Mouse (Mus musculus) adrenal gland, adult 2 months (tissue): ENCODE results near the gene Filip1. TPM values are rescaled to one million over a fixed set of nuclear protein-coding genes. Genes with fewer than 3 reads are reported as not detected.

Experiments
- DNase-seq: peaks from one replicate; pipeline ENCODE4 v3.0.0; 2021
- polyA plus RNA-seq: library from polyadenylated mRNA; depleted of rRNA; stranded (reverse); fragments of >200 nt; gene quantifications from 2 replicates; pipeline ENCODE4 v1.2.3, GENCODE M21; 2012
- total RNA-seq, 2 experiments: library from RNA; stranded (reverse); gene quantifications; 2 replicates each; pipeline ENCODE4 v1.2.3; 2021

The Filip1 gene
- total and polyA plus RNA-seq, 3 experiments: 7.9 to 75.4 (median 51.8) TPM

DNA sequence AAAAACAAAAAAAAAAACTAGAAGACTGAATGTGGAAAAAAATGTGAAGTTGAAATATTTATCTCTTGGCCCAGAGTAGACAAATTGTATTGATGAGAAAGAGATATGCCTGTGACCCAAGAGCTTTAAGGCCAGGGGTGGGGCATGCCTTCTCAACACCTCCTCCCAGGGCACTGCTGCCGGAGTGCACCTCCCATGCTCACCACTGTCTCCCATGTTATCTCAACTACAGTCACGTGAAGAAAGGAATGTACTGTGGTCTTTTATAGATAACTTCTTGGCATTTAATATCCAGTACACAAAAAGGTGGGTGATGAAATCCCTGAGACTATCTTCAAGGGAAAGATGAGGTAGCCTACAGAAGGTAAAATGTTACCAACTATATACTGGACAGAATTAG, 64.7 kb downstream of the Filip1 start:
- DNase-seq: no peak

- no peak for DNase-seq
Observed at GRCm38 (mm10) chr9:79947414-79947813, 65.2 kb downstream of the Filip1 start.

DNA sequence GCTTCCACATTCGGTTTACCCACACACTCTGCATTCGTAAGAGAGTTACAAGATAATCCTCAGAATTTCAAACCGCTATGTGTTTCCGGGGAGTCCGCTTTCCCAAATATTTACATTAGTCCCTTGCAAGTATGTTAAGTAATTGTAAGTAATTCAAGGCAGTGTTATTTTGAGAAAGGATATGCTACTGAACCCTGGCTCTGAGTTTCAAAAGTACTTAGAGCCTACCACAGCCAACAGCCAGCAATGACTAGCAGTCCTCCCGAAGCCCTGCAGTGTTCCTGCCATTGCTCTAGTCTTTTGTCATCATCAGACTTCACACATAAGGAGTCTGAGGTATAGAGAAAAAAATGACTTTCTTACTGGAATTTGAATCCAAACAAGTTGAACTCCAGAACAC, 67.8 kb downstream of the Filip1 start:
- no peak for DNase-seq

DNA sequence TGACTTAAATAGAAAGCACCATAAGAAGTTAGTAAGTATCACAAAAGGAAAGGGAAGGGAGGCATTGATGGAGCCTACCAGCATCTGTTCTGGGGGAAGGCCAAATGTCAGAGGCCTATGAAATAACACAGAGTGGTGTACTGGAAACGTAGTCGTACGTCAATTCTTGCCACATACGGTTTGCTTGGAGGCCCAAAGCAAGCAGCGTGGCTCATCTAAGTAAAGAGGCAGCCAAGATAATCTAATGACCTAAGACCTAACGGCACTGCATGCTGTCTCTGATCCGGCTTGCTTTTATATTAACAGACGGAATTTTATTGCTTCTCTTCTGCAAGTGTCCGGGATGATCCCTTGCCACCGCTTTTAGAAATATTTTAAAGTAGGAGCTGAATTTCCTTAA, 68.7 kb downstream of the Filip1 start:
- DNase-seq: no peak

DNA sequence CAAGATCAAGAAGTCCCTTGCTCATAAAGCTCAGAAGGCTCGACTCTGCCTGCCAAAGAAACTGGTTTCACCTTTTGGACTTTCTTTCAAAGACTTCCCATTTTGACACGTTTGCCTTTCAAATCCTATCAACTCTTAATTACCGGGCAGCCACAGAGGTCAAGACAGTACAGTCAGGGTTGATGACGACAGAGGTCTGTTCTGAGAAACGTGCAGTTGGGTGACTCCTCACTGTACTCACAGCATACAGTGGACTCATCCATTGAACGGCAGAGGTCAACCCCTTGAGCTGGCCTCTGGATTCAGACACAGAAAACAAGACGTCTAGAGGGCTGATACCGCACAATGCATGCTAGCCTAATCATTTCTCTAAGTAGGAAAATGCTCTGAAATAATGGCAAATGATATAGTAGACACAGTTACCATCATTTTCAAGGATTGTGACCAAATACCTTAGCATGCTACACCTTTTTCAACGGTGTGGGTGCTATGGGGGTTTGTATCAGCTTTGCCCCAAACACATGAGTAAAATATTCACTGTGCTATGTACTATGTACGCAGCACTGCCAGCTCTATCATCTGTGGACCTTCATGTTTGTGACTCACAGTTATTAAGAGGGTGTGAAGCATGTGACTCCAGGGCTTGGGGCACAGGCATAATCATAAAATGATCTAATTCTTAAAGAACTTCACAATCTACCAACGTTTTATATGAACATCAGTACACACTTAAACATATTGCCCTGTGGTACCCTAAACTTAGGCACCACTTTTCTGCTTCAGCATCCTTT, 74.0 kb downstream of the Filip1 start:
- peak; percentile 56 for DNase-seq

DNA sequence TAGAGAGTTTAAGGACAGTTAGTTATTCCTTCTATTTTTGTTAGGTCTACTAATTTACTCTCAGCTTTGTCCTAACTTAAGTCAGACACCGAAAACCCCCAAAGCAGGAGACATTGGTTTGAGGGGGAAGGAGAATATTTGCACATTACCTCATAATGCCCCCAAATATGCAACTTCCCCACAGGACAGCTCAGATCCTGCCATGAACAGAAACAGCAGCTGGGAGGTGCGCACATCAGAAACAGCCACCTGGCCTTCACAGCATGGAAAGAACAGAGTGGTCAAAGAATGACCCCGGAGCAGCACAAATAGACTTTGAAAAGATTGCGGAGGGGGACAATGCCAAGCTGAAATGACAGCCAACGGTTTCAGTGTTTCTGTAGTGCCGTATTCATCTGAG, 75.1 kb downstream of the Filip1 start:
- DNase-seq: no peak

DNA sequence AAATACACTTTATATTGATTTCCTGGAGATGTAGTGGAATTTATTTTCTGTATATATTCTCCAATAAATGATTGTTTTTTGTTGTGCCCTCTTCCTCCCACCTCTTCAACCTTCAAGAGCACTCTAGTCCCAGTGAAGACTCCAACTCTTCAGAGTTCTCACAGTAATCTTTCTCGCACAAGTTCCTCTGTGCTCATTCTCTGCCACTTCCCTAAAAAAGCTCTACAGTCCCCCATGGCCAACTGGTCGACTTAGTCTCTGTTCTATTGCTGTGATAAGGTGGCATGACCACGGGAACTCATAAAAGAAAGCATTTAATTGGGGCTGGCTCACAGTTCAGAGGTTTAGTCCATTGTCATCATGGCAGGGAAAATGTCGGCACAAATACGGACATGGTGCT, 80.1 kb downstream of the Filip1 start:
- no peak for DNase-seq

GRCm38 (mm10) chr9:79928092-79928491, 84.6 kb downstream of the Filip1 start:
- DNase-seq: no peak

- DNase-seq: no peak
Observed at GRCm38 (mm10) chr9:79927156-79927870, 85.3 kb downstream of the Filip1 start.

GRCm38 (mm10) chr9:79926464-79927155, 86.0 kb downstream of the Filip1 start:
- peak; percentile 56 for DNase-seq

- DNase-seq: no peak
Observed at GRCm38 (mm10) chr9:79925950-79926349, 86.7 kb downstream of the Filip1 start.

GRCm38 (mm10) chr9:79923262-79923661, 89.4 kb downstream of the Filip1 start:
- no peak for DNase-seq

- DNase-seq: no peak
Observed at GRCm38 (mm10) chr9:79922493-79922760, 90.2 kb downstream of the Filip1 start.

DNA sequence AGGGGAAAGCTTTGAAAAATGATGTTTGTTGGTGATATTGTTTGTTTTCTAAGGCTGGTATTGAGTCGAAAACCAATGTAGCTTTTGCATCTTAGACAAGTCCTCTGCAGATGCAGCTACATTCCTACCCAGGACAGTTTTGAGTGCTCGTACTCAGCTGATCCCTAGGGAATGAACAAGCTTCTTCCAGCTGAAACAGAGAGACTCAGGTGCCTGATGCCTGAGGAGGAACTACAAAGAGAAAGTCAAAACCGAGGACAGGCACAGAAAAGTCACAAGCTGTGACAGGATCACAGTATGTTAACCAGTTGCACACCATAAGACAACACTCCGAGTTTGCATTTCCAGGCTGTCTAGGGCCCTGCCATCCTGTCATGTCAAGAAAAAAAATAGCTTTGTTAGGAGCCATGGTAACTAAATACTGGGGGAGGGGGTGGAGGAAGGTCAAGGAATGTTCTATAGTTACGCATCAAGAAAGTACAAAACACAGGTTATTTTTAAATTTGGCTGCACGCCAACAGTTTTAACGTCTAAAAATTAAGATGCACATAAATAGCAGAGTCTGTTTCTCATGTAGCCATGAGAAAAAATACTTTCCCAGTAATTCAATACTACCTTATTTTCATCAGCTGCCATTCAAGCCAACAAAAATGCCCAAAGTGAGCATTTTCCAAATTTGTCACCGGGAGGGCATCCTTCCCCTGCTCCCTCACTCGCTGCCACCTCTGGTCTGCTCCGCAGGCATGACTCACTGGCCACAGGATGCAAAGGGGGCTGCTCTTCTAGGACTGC, 90.8 kb downstream of the Filip1 start:
- DNase-seq: peak; percentile 44

- no peak for DNase-seq
Observed at GRCm38 (mm10) chr9:79920540-79920933, 92.1 kb downstream of the Filip1 start.

- no peak for DNase-seq
Observed at GRCm38 (mm10) chr9:79919750-79920539, 92.7 kb downstream of the Filip1 start.

DNA sequence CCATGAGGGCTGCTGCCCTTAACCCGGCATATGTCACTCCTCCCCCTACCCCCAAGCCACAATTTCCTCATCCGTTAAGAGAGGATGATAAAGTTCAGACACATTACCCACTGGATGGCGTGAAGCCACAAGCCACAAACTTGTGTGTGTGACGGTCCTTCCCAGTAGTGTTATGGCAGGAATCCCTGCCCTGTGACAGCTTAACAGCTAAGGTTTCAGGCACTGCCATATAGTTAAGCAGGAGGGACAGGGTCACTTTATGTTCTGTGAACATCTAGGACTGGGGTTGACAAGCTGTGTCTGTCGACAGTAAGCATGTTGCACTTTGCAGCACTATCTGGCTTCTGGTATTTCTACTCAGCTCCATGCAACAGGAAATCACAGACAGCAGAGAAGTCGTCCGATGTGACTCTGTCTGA, 93.3 kb downstream of the Filip1 start:
- DNase-seq: no peak

GRCm38 (mm10) chr9:79918325-79919117, 94.1 kb downstream of the Filip1 start:
- DNase-seq: no peak

DNA sequence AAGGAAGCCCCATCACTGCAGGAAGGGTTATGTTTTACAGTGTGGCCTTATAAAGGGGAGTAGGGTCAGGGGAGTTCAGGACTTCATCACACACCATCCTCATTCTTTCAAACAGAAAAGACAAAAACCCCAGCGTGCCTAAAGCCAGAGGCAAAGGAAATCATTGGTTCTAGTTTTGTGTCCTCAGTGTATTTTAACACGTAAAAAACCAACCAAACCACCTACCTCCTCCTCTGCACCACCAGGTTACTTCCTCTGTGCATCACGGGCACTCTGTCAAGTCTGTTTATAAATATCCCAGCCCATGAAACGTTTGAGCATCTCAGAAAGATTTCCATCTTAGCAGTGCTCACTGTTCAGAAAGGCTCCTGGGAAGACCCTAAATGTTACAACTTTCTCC, 98.4 kb downstream of the Filip1 start:
- DNase-seq: no peak

DNA sequence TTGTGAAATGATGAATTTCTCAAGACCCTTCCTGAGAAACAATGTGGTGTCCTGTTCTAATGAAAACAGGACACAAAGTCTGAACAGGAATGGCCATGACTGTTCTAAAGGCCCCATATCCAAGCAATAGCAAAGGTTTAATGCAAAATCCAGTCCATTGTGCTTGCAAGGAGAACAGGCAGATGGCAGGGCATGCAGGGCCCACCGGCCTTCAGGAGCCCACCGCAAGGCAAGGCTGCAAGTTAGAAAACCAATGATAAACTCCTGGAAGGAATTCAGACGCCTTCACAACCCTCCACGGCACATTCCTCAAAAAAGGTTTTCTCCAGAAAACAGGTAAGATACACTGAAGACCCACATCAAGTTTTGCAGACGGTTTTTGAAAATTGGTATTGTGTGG, 99.7 kb downstream of the Filip1 start:
- no peak for DNase-seq

DNA sequence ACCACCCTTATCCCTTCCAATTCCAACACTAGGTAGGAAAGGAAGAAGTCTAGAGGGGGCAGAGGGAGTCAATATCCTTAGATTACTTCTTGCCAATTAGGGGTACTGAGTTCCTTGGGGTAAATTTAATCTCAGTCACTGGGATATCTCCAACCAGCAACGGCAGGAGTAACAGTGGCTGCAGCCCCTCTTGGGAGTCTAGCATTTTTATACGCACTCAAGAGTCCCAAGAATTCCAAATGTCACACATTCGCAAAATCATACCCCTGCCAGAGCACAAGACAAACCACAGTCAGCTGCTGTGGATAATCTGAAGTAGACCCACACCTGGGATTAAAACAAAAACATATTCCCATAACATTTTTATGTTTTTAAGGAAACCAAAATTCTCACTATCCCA, 102.5 kb downstream of the Filip1 start:
- no peak for DNase-seq
